Mouse (Mus musculus) adrenal gland, postnatal 4 days (tissue): ENCODE results near the gene Olfr357. TPM values are rescaled to one million over a fixed set of nuclear protein-coding genes. Genes with fewer than 3 reads are reported as not detected.

ENCODE experiments used
- DNase-seq, 2 experiments: peaks; one replicate each; pipeline ENCODE4 v3.0.0; 2021 to 2022; ENCODE audit warnings: low spot score in 2 of 2, mixed read lengths in 2 of 2
- long read RNA-seq, 2 experiments: library from polyadenylated mRNA; stranded (forward); transcript quantifications; one replicate each; pipeline ENCODE4 v2.0.0; 2021
- total RNA-seq, 2 experiments: library from RNA; stranded (reverse); gene quantifications; 2 replicates each; pipeline ENCODE4 v1.2.3; 2021

Olfr357 gene
- not detected for total RNA-seq
- long read RNA-seq, experiment 1: 0 reads
- long read RNA-seq, experiment 2: 0 reads

DNA sequence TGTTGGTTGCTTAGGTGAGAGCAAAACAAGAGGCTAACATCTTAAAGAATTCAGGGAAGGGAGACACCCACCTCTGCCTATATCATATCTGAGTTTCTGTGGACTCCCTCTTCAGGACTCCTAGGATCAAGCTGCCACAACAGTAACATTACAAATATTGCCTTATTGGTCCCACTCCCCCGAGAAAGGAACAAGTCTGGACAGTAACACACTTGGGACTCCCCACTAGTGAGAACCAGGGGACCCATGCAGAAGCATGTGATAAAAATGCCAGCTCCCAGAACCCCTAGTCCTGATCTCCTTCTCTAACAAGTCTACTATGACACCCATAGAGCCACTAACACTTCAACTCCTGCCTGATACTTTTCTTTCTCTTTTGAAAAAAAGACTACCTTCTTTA is at the start of gene Olfr357:
TSS of gene Olfr357 (plus strand) at position 301 of the 400 bp plus-strand sequence.
- DNase-seq: no peak

- no peak for DNase-seq
These were observed 3.4 kb downstream of the Olfr357 start for GRCm38 (mm10) chr2:36997030-36997429.

GRCm38 (mm10) chr2:37009235-37009634 is 15.6 kb downstream of the Olfr357 start, which contains the start of gene Olfr358:
TSS of gene Olfr358 (minus strand) at chr2:37009335.
- DNase-seq: no peak

Other genes with a start within 250 kb of the Olfr357 start
- not detected for gene Olfr348, start 209.6 kb upstream of the Olfr357 start, total RNA-seq
- gene Olfr50, start 203.3 kb upstream of the Olfr357 start, total RNA-seq: not detected
- not detected for gene Olfr3, start 176.8 kb upstream of the Olfr357 start, total RNA-seq
- not detected for gene Olfr350, start 147.5 kb upstream of the Olfr357 start, total RNA-seq
- not detected for gene Olfr351, start 131.2 kb upstream of the Olfr357 start, total RNA-seq
- gene Olfr352, start 125.4 kb upstream of the Olfr357 start, total RNA-seq: not detected
- not detected for gene Olfr353, start 100.9 kb upstream of the Olfr357 start, total RNA-seq
- not detected for gene Olfr354, start 88.1 kb upstream of the Olfr357 start, total RNA-seq
- gene Olfr355, start 64.9 kb upstream of the Olfr357 start, total RNA-seq: not detected
- not detected for gene Olfr356, start 56.7 kb upstream of the Olfr357 start, total RNA-seq
- gene Olfr358, start 15.5 kb downstream of the Olfr357 start, total RNA-seq: not detected
- not detected for gene Olfr360, start 71.9 kb downstream of the Olfr357 start, total RNA-seq
- gene Olfr361, start 95.5 kb downstream of the Olfr357 start, total RNA-seq: not detected
- gene Olfr362, start 124.1 kb downstream of the Olfr357 start, total RNA-seq: not detected
- not detected for gene Olfr364-ps1, start 145.5 kb downstream of the Olfr357 start, total RNA-seq
- under 1 TPM in 1 of 2 experiments, not detected in 1; 0.06 TPM for gene Olfr365, start 194.4 kb downstream of the Olfr357 start, total RNA-seq
- gene Olfr366, start 217.7 kb downstream of the Olfr357 start, total RNA-seq: not detected